Mouse (Mus musculus) stomach, postnatal 0 days (tissue): ENCODE measurements around the gene Sap30bp. TPM values are rescaled to one million over a fixed set of nuclear protein-coding genes. Genes with fewer than 3 reads are reported as not detected.
A peak's percentile ranks its signal among the peaks of the same experiment; 100 is the strongest.

Source experiments
- ATAC-seq: fragments of 200-750 bp; cut with Nextera tagmentation; 2 replicates; pipeline ENCODE4 v1.8.0; 2017; ENCODE audit not compliant: low FRiP score, low TSS enrichment
- DNase-seq: peaks from one replicate; pipeline ENCODE4 v3.0.0-alpha.2; 2016; ENCODE audit warnings: low spot score
- H3K27ac ChIP-seq: fragments of 300-500 bp; sonication (generic); replicated peaks from 2 replicates; pipeline ENCODE4 v1.5.1; 2014; ENCODE audit warnings: mild to moderate bottlenecking, control low read depth
- H3K27me3 ChIP-seq: fragments of 300-500 bp; sonication (generic); 2 replicates; pipeline ENCODE4 v1.6.1; 2014; ENCODE audit warnings: low read length; ENCODE audit not compliant: control insufficient read depth, insufficient read depth
- H3K36me3 ChIP-seq: fragments of 300-500 bp; sonication (generic); 2 replicates; pipeline ENCODE4 v1.6.1; 2014; ENCODE audit warnings: low read length, mixed read lengths; ENCODE audit not compliant: control insufficient read depth, insufficient read depth
- H3K4me1 ChIP-seq: fragments of 300-500 bp; sonication (generic); replicated peaks from 2 replicates; pipeline ENCODE4 v1.6.1; 2014; ENCODE audit warnings: antibody characterized with exemption; ENCODE audit not compliant: control insufficient read depth, insufficient read depth
- H3K4me2 ChIP-seq: fragments of 300-500 bp; sonication (generic); replicated peaks from 2 replicates; pipeline ENCODE4 v1.6.1; 2014; ENCODE audit warnings: low read depth, mild to moderate bottlenecking, control low read depth, moderate library complexity
- H3K4me3 ChIP-seq: fragments of 300-500 bp; sonication (generic); 2 replicates; pipeline ENCODE4 v1.5.1; 2014; ENCODE audit warnings: low read depth, low read length, control low read depth
- H3K9ac ChIP-seq: fragments of 300-500 bp; sonication (generic); 2 replicates; pipeline ENCODE4 v1.6.1; 2014; ENCODE audit warnings: mild to moderate bottlenecking, low read length, control low read depth, mixed read lengths
- H3K9me3 ChIP-seq: fragments of 300-500 bp; sonication (generic); 2 replicates; pipeline ENCODE4 v1.6.1; 2016; ENCODE audit warnings: low read length; ENCODE audit not compliant: control insufficient read depth
- CTCF ChIP-seq: IDR thresholded peaks from 2 replicates; pipeline ENCODE4 v1.5.1; 2016; ENCODE audit warnings: antibody characterized with exemption, low read depth, mild to moderate bottlenecking, moderate library complexity
- EP300 ChIP-seq: optimal IDR thresholded peaks from 2 replicates; pipeline ENCODE3; 2016; ENCODE audit warnings: antibody characterized with exemption
- WGBS: fragments of 180-500 bp; shearing (Covaris S2); extraction: QIAGEN DNeasy Blood & Tissue Kit; methylation state at CpG from one replicate; pipeline ENCODE4 v1.1.7; 2014; 5-methylcytosine and 5-hydroxymethylcytosine counted together
- polyA plus RNA-seq: library from polyadenylated mRNA; unstranded; fragments of >200 nt; fragmentation: Nextera tagmentation; extraction: Ambion mirVana; gene quantifications from 2 replicates; pipeline ENCODE4 v1.2.1, GENCODE M21; 2015

Gene Sap30bp
- polyA plus RNA-seq, 1 experiment from 2014 or later, result 23.6 TPM

- Histone ChIP-seq H3K4me3 (no peak within 1 kb of the TSS), H3K27ac (peak within 1 kb of the TSS; percentile 53; the same call in 1 of the 2 replicates), H3K27me3 (no peaks in the 10 kb centered on the region), H3K9ac (peak within 1 kb of the TSS; percentile 27; the same call in 1 of the 2 replicates), H3K36me3 (peaks cover 4% of the 10 kb centered on the region; the same call in 1 of the 2 replicates), H3K4me2 (peak within 1 kb of the TSS; percentile 11; the same call in 1 of the 2 replicates), H3K9me3 (no peaks in the 10 kb centered on the region), H3K4me1 (peaks cover 19% of the 10 kb centered on the region)
- peak; percentile 74 for DNase-seq
- ATAC-seq, result peak; percentile 50
- WGBS, result 29% methylated on average over 16 of the region's 16 CpGs
- no peak for TF ChIP-seq EP300
- TF ChIP-seq CTCF, result peak; percentile 40; the same call in 1 of the 2 replicates
Measured at GRCm38 (mm10) chr11:115899486-115900266, 33.4 kb upstream of the Sap30bp start, which contains the start of gene Smim5. TSS of gene Smim5 (plus strand) at chr11:115899966.

GRCm38 (mm10) chr11:115900561-115901337 is 32.3 kb upstream of the Sap30bp start:
- Histone ChIP-seq H3K4me1 (peaks cover 19% of the 10 kb centered on the region), H3K36me3 (no peaks in the 10 kb centered on the region), H3K4me3 (no peak overlapping the region), H3K27ac (no peak overlapping the region), H3K9ac (no peak overlapping the region), H3K9me3 (no peaks in the 10 kb centered on the region), H3K4me2 (no peak overlapping the region; the same call in 1 of the 2 replicates), H3K27me3 (no peaks in the 10 kb centered on the region)
- ATAC-seq (no peak), DNase-seq (no peak)
- 66% methylated on average over 8 of the region's 8 CpGs for WGBS
- no peak for TF ChIP-seq EP300

- 82% methylated on average over 9 of the region's 9 CpGs for WGBS
- Histone ChIP-seq H3K9me3 (no peaks in the 10 kb centered on the region), H3K4me3 (no peak overlapping the region), H3K9ac (no peak overlapping the region), H3K27me3 (no peaks in the 10 kb centered on the region), H3K4me2 (no peak overlapping the region), H3K27ac (no peak overlapping the region), H3K4me1 (peaks cover 21% of the 10 kb centered on the region), H3K36me3 (no peaks in the 10 kb centered on the region)
- no peak for ATAC-seq
- DNase-seq, result peak; percentile 16
- TF ChIP-seq EP300 (no peak), CTCF (no peak)
Measured at GRCm38 (mm10) chr11:115901338-115902161, 31.5 kb upstream of the Sap30bp start.

- no peaks in the 10 kb centered on the region for H3K36me3 ChIP-seq
- peak overlapping the region; percentile 65; the same call in 1 of the 2 replicates for H3K27ac ChIP-seq
- 72% methylated on average over 5 of the region's 5 CpGs for WGBS
- no peaks in the 10 kb centered on the region for H3K27me3 ChIP-seq
- no peak overlapping the region for H3K9ac ChIP-seq
- H3K4me1 ChIP-seq, result peaks cover 21% of the 10 kb centered on the region
- H3K4me2 ChIP-seq, result no peak overlapping the region
- TF ChIP-seq CTCF (no peak), EP300 (no peak)
- no peaks in the 10 kb centered on the region for H3K9me3 ChIP-seq
- H3K4me3 ChIP-seq, result no peak overlapping the region
- no peak for ATAC-seq
- DNase-seq, result no peak
Measured at GRCm38 (mm10) chr11:115902177-115902576, 30.9 kb upstream of the Sap30bp start.

GRCm38 (mm10) chr11:115902831-115903230 is 30.3 kb upstream of the Sap30bp start:
- peak; percentile 85 for DNase-seq
- H3K9me3 ChIP-seq, result no peaks in the 10 kb centered on the region
- TF ChIP-seq CTCF (no peak), EP300 (no peak)
- H3K4me3 ChIP-seq, result no peak overlapping the region
- peak; percentile 13; the same call in 1 of the 2 replicates for ATAC-seq
- no peak overlapping the region for H3K4me2 ChIP-seq
- H3K36me3 ChIP-seq, result no peaks in the 10 kb centered on the region
- peaks cover 21% of the 10 kb centered on the region for H3K4me1 ChIP-seq
- WGBS, result 67% methylated on average over 1 of the region's 1 CpGs
- H3K9ac ChIP-seq, result no peak overlapping the region; the same call in 1 of the 2 replicates
- H3K27ac ChIP-seq, result peak overlapping the region; percentile 90
- H3K27me3 ChIP-seq, result no peaks in the 10 kb centered on the region
